Mouse (Mus musculus) frontal cortex, adult 2 months (tissue): ENCODE data around the gene Gm8138. TPM values are rescaled to one million over a fixed set of nuclear protein-coding genes. Genes with fewer than 3 reads are reported as not detected.
"Not testable (repeated sequence)": the region's sequence is repeated elsewhere in the genome, so short reads cannot be mapped to it uniquely, and the experiment has no call there.

Experiments
- DNase-seq, 2 experiments: peaks; one replicate each; pipeline ENCODE4 v3.0.0; 2022; ENCODE audit warnings: low spot score in 1 of 2; ENCODE audit errors: extremely low spot score in 1 of 2
- polyA plus RNA-seq: library from polyadenylated mRNA; depleted of rRNA; stranded (reverse); fragments of >200 nt; gene quantifications from 2 replicates; pipeline ENCODE4 v1.2.3, GENCODE M21; 2012; rRNA removed

Gene Gm8138
- polyA plus RNA-seq, result not detected in 2 replicates

- DNase-seq, result not testable (repeated sequence)
Measured at GRCm38 (mm10) chr14:43416250-43416649, at the start of gene Gm8138. TSS of gene Gm8138 (minus strand) at chr14:43416350.

DNA sequence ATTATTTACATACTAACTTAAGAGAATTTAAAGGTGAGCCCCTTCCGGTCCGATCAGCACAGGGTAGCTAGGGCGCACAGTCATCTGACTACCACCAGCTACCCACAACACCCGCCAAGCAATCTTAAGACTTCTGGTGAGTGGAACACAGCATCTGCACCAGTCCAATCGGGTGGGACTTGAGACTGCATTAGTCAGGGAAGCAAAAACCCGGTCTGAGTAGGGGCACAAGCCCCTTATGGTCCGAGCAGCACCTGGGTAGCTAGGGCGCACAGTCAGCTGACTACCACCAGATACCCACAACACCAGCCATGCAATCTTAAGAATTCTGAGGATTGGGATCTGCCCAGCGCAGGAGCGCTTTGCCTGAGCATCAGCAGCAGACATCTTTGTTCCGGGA lies 54.4 kb downstream of the Gm8138 start:
- DNase-seq, result not testable (repeated sequence)

Other genes starting within 250 kb of the Gm8138 start
- 0.13 and 0.28 TPM in 2 replicates for gene Gm7233, start 236.5 kb downstream of the Gm8138 start, polyA plus RNA-seq
- not detected in 2 replicates for gene Gm8122, start 181.0 kb downstream of the Gm8138 start, polyA plus RNA-seq
- gene Gm8126, start 157.7 kb downstream of the Gm8138 start, polyA plus RNA-seq, result 0.04 TPM in 1 of 2 replicates, not detected in the other
- gene Gm9732, start 141.3 kb downstream of the Gm8138 start, polyA plus RNA-seq, result 0.06 TPM in 1 of 2 replicates, not detected in the other
- not detected in 2 replicates for gene Gm8127, start 122.5 kb downstream of the Gm8138 start, polyA plus RNA-seq
- gene 1700001F09Rik, start 68.5 kb downstream of the Gm8138 start, polyA plus RNA-seq, result not detected in 2 replicates
- gene Gm5799, start 127.2 kb upstream of the Gm8138 start, polyA plus RNA-seq, result 0.11 and 0.12 TPM in 2 replicates
- not detected in 2 replicates for gene Gm17654, start 162.8 kb upstream of the Gm8138 start, polyA plus RNA-seq
- gene Gm10375, start 191.7 kb upstream of the Gm8138 start, polyA plus RNA-seq, result not detected in 2 replicates